Mouse (Mus musculus): ENCODE results near the gene Mfn2.

DNA sequence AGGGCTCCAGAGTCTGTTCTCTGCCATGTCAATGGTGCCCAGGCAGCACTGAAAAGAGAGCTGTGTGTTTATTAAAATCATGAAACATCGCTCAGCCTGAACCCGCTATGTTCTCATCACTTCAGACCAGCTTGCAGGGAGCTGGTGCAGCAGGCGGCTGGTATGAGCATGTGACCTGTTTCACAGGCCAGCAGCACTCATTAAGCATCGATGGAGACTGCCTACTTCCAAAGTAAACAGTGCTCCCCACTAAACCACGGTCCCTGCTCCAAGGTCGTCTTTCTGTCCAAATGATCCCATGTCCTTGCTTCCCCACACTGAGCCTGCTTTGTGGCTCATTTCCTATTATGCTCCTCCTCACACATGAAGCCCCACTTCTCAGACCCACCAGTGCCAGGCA, 14.2 kb downstream of the Mfn2 start:
- no peak for TF ChIP-seq CTCF (IDR thresholded peaks at IDR 0.05; ENCODE audit: control insufficient read depth, insufficient read depth, insufficient read length)
- TF ChIP-seq MYOD1 (IDR thresholded peaks at IDR 0.05; ENCODE audit: control insufficient read depth, insufficient read length, low read depth) = no peak
- no peak for TF ChIP-seq USF1 (IDR thresholded peaks at IDR 0.05; ENCODE audit: low read depth)
- no peak for TF ChIP-seq MAX (IDR thresholded peaks at IDR 0.05)
- TF ChIP-seq CEBPB (IDR thresholded peaks at IDR 0.05; ENCODE audit: low read depth) = no peak
- no peak for TF ChIP-seq FOSL1 (IDR thresholded peaks at IDR 0.05; ENCODE audit: insufficient read depth, low read length, poor library complexity, severe bottlenecking)

Data from C2C12 (cell line).